ENCODE assay signal across 13 mouse cellular contexts in genomic region chr2:156776907-156777306, GRCm38 (mm10). TPM values are rescaled to one million over a fixed set of nuclear protein-coding genes. Genes with fewer than 3 reads are reported as not detected.
A peak's percentile ranks its signal among the peaks of the same experiment; 100 is the strongest.
DNase-seq lines count a peak whose midpoint lies in the region; ATAC-seq and TF ChIP-seq lines count a peak whose summit lies in the region.
"Had no signal": no experiment of that assay in that cellular context is flagged by ENCODE, and none has a peak within 500 bp of the region (broad histone marks: within the 10 kb centered on the region; RNA-seq: fewer than 3 reads in every experiment).

No protein-coding gene starts in this region.

- no peaks in the 10 kb centered on the region for H3K27me3 ChIP-seq in heart, embryonic 13.5 days (replicated peaks)
- no peaks in the 10 kb centered on the region for H3K27me3 ChIP-seq in lung, embryonic 14.5 days (ENCODE audit: insufficient read depth, low read length)
- H3K27me3 ChIP-seq in embryonic facial prominence, embryonic 15.5 days = no peaks in the 10 kb centered on the region
- no peaks in the 10 kb centered on the region for H3K27me3 ChIP-seq in stomach, embryonic 15.5 days (replicated peaks)

- peaks cover 72% of the 10 kb centered on the region for H3K4me1 ChIP-seq in heart, embryonic 13.5 days
- H3K4me1 ChIP-seq in lung, embryonic 14.5 days (ENCODE audit: insufficient read depth) = peaks cover 23% of the 10 kb centered on the region
- H3K4me1 ChIP-seq in embryonic facial prominence, embryonic 15.5 days = peaks cover 51% of the 10 kb centered on the region
- peaks cover 31% of the 10 kb centered on the region for H3K4me1 ChIP-seq in stomach, embryonic 15.5 days

- TF ChIP-seq CTCF in lung, embryonic 14.5 days (IDR thresholded peaks at IDR 0.05; ENCODE audit: low read depth) = no peak

- peak overlapping the region; percentile 76 for H3K4me2 ChIP-seq in heart, embryonic 13.5 days
- peak overlapping the region; percentile 54 for H3K4me2 ChIP-seq in lung, embryonic 14.5 days
- H3K4me2 ChIP-seq in embryonic facial prominence, embryonic 15.5 days (replicated peaks) = peak overlapping the region; percentile 31
- peak overlapping the region; percentile 49 for H3K4me2 ChIP-seq in stomach, embryonic 15.5 days

- 58% methylated on average over 2 of the region's 2 CpGs for WGBS in heart, embryonic 13.5 days
- 84% methylated on average over 2 of the region's 2 CpGs for WGBS in lung, embryonic 14.5 days
- 86% methylated on average over 2 of the region's 2 CpGs for WGBS in embryonic facial prominence, embryonic 15.5 days
- WGBS in stomach, embryonic 15.5 days = 85% methylated on average over 2 of the region's 2 CpGs

- H3K9me3 ChIP-seq in heart, embryonic 13.5 days = no peaks in the 10 kb centered on the region
- H3K9me3 ChIP-seq in lung, embryonic 14.5 days (ENCODE audit: low read depth, low read length) = no peaks in the 10 kb centered on the region
- no peaks in the 10 kb centered on the region for H3K9me3 ChIP-seq in embryonic facial prominence, embryonic 15.5 days (replicated peaks)
- H3K9me3 ChIP-seq in stomach, embryonic 15.5 days = no peaks in the 10 kb centered on the region
- H3K9me3 ChIP-seq: midbrain, embryonic 10.5 days had no signal

- DNase-seq in heart, adult 18-20 months = no peak
- no peak for DNase-seq in lung, embryonic 14.5 days
- DNase-seq in lung, postnatal 14 days = no peak
- DNase-seq in neural tube, embryonic 10.5 days (ENCODE audit: extremely low spot score, low spot score) = no peak
- DNase-seq: cerebellum, postnatal 14 days; thymus, postnatal 25 days had no signal

- H3K27ac ChIP-seq in heart, embryonic 13.5 days (replicated peaks) = peak overlapping the region; percentile 68
- H3K27ac ChIP-seq in lung, embryonic 14.5 days (ENCODE audit: low read depth) = peak overlapping the region; percentile 42; the same call in 1 of the 2 replicates
- H3K27ac ChIP-seq in embryonic facial prominence, embryonic 15.5 days (replicated peaks) = no peak overlapping the region
- H3K27ac ChIP-seq in stomach, embryonic 15.5 days = peak overlapping the region; percentile 51
- H3K27ac ChIP-seq: liver, embryonic 14.5 days; midbrain, embryonic 10.5 days had no signal

- peak overlapping the region; percentile 69 for H3K4me3 ChIP-seq in heart, embryonic 13.5 days
- peak overlapping the region; percentile 30 for H3K4me3 ChIP-seq in lung, embryonic 14.5 days (ENCODE audit: low read depth, low read length)
- peak overlapping the region; percentile 17; the same call in 1 of the 2 replicates for H3K4me3 ChIP-seq in embryonic facial prominence, embryonic 15.5 days (replicated peaks)
- H3K4me3 ChIP-seq in stomach, embryonic 15.5 days (replicated peaks) = peak overlapping the region; percentile 36
- H3K4me3 ChIP-seq: erythroblast, embryonic 14.5 days; midbrain, embryonic 10.5 days had no signal

- peaks cover 36% of the 10 kb centered on the region for H3K36me3 ChIP-seq in heart, embryonic 13.5 days
- H3K36me3 ChIP-seq in lung, embryonic 14.5 days (ENCODE audit: insufficient read depth) = peaks cover 8% of the 10 kb centered on the region; the same call in 1 of the 2 replicates
- H3K36me3 ChIP-seq in embryonic facial prominence, embryonic 15.5 days = no peaks in the 10 kb centered on the region
- no peaks in the 10 kb centered on the region for H3K36me3 ChIP-seq in stomach, embryonic 15.5 days
- H3K36me3 ChIP-seq: midbrain, embryonic 10.5 days had no signal

- peak overlapping the region; percentile 84 for H3K9ac ChIP-seq in heart, embryonic 13.5 days
- peak overlapping the region; percentile 48 for H3K9ac ChIP-seq in lung, embryonic 14.5 days
- no peak overlapping the region for H3K9ac ChIP-seq in embryonic facial prominence, embryonic 15.5 days
- H3K9ac ChIP-seq in stomach, embryonic 15.5 days = peak overlapping the region; percentile 1; the same call in 1 of the 2 replicates
- H3K9ac ChIP-seq: liver, embryonic 14.5 days had no signal

- ATAC-seq in heart, embryonic 13.5 days (ENCODE audit: extremely low read depth, insufficient number of reproducible peaks, low FRiP score, low TSS enrichment) = no peak
- ATAC-seq in lung, embryonic 14.5 days (ENCODE audit: insufficient read depth) = no peak
- ATAC-seq in embryonic facial prominence, embryonic 15.5 days (ENCODE audit: insufficient number of reproducible peaks, low FRiP score, low TSS enrichment, low read depth) = no peak
- no peak for ATAC-seq in stomach, embryonic 15.5 days (ENCODE audit: insufficient read depth, low FRiP score, low read depth)
- ATAC-seq in granulocyte monocyte progenitor cell, adult 5-6 weeks (replicated peaks; ENCODE audit: poor library complexity, severe bottlenecking) = no peak

RNA-seq across cellular contexts. Expression of gene Myl9, which starts 1.7 kb away (rescaled TPM):
- 1,696 and 1,855 TPM in 2 replicates for polyA plus RNA-seq in heart, embryonic 13.5 days (2015; fragmentation: Nextera tagmentation; extraction: Ambion mirVana)
- 10 to 100 TPM; 70.9 to 74.6 TPM for total RNA-seq in heart, adult 18-20 months (2021)
- polyA plus RNA-seq in lung, embryonic 14.5 days (2014; fragmentation: Nextera tagmentation; extraction: Ambion mirVana) = 397 and 446 TPM in 2 replicates
- polyA plus RNA-seq in embryonic facial prominence, embryonic 15.5 days (2015; fragmentation: Nextera tagmentation; extraction: Ambion mirVana) = 245 and 251 TPM in 2 replicates
- polyA plus RNA-seq in stomach, embryonic 15.5 days (2015; fragmentation: Nextera tagmentation; extraction: Ambion mirVana) = 1,258 and 1,308 TPM in 2 replicates
- total RNA-seq in granulocyte monocyte progenitor cell, adult 5-6 weeks (2014; fragmentation: Nextera tagmentation) = not detected in 2 replicates
- not detected in 2 replicates for total RNA-seq in granulocyte monocyte progenitor cell, adult 5-6 weeks (2017)

Comparison
In these comparisons a context has a peak if more than half of its experiments do, and no peak if none do; other contexts are left out.
1. H3K4me3 ChIP-seq: peak in every context shown above with its lines; median percentile 69 in heart, embryonic 13.5 days; 36 in stomach, embryonic 15.5 days; 30 in lung, embryonic 14.5 days; 17 in embryonic facial prominence, embryonic 15.5 days.